Mouse (Mus musculus) limb, embryonic 11.5 days (tissue): Measurements from ENCODE around the gene Znrf1. TPM values are rescaled to one million over a fixed set of nuclear protein-coding genes. Genes with fewer than 3 reads are reported as not detected.
A peak's percentile ranks its signal among the peaks of the same experiment; 100 is the strongest.

Experiments
- ATAC-seq: fragments of 200-750 bp; cut with Nextera tagmentation; 2 replicates; pipeline ENCODE4 v1.8.0; 2017; ENCODE audit warnings: low read depth; ENCODE audit not compliant: insufficient number of reproducible peaks, low FRiP score, low TSS enrichment
- DNase-seq: peaks from one replicate; pipeline ENCODE4 v3.0.0-alpha.2; 2015; ENCODE audit warnings: low spot score
- H3K27ac ChIP-seq: fragments of 300-500 bp; sonication (generic); replicated peaks from 2 replicates; pipeline ENCODE4 v1.5.1; 2014; ENCODE audit warnings: low read depth, mild to moderate bottlenecking, low read length
- H3K27me3 ChIP-seq: fragments of 300-500 bp; sonication (generic); 2 replicates; pipeline ENCODE4 v1.6.1; 2014; ENCODE audit warnings: mild to moderate bottlenecking, low read length, mixed read lengths; ENCODE audit not compliant: control insufficient read depth, insufficient read depth
- H3K36me3 ChIP-seq: fragments of 300-500 bp; sonication (generic); 2 replicates; pipeline ENCODE4 v1.6.1; 2014; ENCODE audit warnings: mild to moderate bottlenecking, low read length, moderate library complexity, mixed read lengths; ENCODE audit not compliant: control insufficient read depth, insufficient read depth
- H3K4me1 ChIP-seq: fragments of 300-500 bp; sonication (generic); 2 replicates; pipeline ENCODE4 v1.6.1; 2014; ENCODE audit warnings: low read length, mixed read lengths; ENCODE audit not compliant: control insufficient read depth, insufficient read depth
- H3K4me2 ChIP-seq: fragments of 300-500 bp; sonication (generic); 2 replicates; pipeline ENCODE4 v1.6.1; 2014; ENCODE audit warnings: low read depth, mild to moderate bottlenecking, moderate library complexity; ENCODE audit not compliant: severe bottlenecking
- H3K4me3 ChIP-seq: fragments of 300-500 bp; sonication (generic); 2 replicates; pipeline ENCODE4 v1.5.1; 2014; ENCODE audit warnings: low read depth, low read length
- H3K9ac ChIP-seq: fragments of 300-500 bp; sonication (generic); 2 replicates; pipeline ENCODE4 v1.6.1; 2014; ENCODE audit warnings: mild to moderate bottlenecking, low read length
- H3K9me3 ChIP-seq: fragments of 300-500 bp; sonication (generic); 2 replicates; pipeline ENCODE4 v1.6.1; 2016; ENCODE audit warnings: low read length; ENCODE audit not compliant: control insufficient read depth
- whole genome bisulfite sequencing: fragments of 180-500 bp; shearing (Covaris S2); extraction: QIAGEN DNeasy Blood & Tissue Kit; methylation state at CpG from one replicate; pipeline ENCODE4 v1.1.7; 2014; 5-methylcytosine and 5-hydroxymethylcytosine counted together
- polyA plus RNA-seq: library from polyadenylated mRNA; unstranded; fragments of >200 nt; fragmentation: Nextera tagmentation; extraction: Ambion mirVana; gene quantifications from 2 replicates; pipeline ENCODE4 v1.2.1, GENCODE M21; 2014

Gene Znrf1
- polyA plus RNA-seq, 1 experiment from 2014 or later: 49.9 TPM

DNA sequence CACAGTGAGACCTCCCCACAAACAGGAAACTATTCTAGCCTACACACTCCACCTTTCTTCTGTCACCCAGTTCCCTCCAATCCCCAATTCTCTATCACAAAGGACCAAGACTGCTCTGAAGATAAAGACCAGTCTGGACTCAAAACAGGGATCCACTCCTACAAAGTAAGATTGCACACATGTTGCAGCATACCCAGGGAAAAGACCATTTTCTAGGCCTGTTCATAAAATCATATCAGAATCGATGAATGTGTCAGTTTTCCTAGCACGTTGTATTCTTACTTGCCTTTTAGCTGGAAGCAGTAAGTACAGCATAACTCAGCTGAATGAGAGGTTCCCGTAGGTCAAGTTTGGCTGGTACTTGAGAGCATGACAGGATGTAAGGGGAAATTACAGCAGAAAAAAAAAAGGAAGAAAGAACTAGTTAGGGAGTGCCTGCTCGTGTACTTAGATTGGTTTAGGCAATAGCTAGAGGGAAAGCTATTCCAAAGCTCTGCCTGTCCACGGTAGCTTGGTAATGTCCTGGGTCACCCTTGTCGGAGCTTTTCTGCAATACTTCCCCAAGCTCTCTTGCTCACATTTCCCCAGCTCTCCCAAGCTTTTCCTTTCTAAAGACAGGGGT, 9.4 kb upstream of the Znrf1 start:
- Histone ChIP-seq H3K4me1 (no peaks in the 10 kb centered on the region), H3K9ac (no peak overlapping the region), H3K9me3 (no peaks in the 10 kb centered on the region), H3K36me3 (no peaks in the 10 kb centered on the region), H3K4me2 (no peak overlapping the region), H3K4me3 (no peak overlapping the region), H3K27me3 (no peaks in the 10 kb centered on the region), H3K27ac (no peak overlapping the region)
- no peak for DNase-seq
- 83% methylated on average over 6 of the region's 6 CpGs for WGBS
- ATAC-seq: no peak

DNA sequence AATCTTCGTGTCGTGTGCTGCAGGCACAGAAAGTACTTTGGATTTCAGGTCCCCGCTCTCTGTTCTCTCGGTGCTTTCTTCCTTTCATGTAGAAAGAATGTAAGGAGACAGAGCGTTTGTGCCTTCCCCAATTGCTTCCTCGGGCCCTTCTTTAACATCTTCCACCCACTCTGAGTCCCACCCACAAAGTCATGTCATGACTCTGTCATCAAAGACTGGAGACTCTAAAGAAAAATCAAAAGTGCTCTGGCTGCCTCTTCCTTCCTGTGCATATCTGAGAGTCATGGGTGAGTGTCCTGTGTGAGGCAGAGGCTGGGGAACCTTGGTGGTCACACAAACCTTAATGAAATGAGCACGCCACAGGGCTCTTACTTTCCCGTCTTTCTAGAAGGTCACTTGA, 8.7 kb upstream of the Znrf1 start:
- Histone ChIP-seq H3K9me3 (no peaks in the 10 kb centered on the region), H3K9ac (no peak overlapping the region), H3K36me3 (no peaks in the 10 kb centered on the region), H3K4me2 (no peak overlapping the region), H3K4me3 (no peak overlapping the region), H3K27me3 (no peaks in the 10 kb centered on the region), H3K4me1 (no peaks in the 10 kb centered on the region), H3K27ac (no peak overlapping the region)
- WGBS: 75% methylated on average over 8 of the region's 8 CpGs
- ATAC-seq (no peak), DNase-seq (no peak)

DNA sequence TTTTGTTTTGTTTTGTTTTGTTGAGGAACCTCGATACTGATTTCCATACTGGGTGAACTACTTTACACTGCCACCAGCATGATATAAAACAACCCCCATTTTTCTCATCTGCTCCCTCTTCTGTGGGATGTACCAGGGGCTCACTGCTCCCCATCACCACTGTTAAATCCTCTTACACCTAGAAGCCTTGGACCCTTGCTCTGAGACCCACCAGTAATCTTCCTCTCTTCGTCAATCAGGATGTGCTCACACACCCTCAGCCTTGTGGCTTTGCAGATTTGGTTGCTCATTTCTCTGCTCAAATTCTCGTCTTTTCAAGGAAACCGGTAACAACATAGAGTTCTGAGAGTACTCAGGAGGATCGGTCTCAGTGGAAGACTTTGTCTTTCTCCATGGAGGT, 7.8 kb upstream of the Znrf1 start:
- Histone ChIP-seq H3K9me3 (no peaks in the 10 kb centered on the region), H3K27ac (no peak overlapping the region), H3K36me3 (no peaks in the 10 kb centered on the region), H3K9ac (no peak overlapping the region), H3K4me3 (no peak overlapping the region), H3K27me3 (no peaks in the 10 kb centered on the region), H3K4me2 (no peak overlapping the region), H3K4me1 (no peaks in the 10 kb centered on the region)
- WGBS: 81% methylated on average over 5 of the region's 5 CpGs
- ATAC-seq (no peak), DNase-seq (no peak)

DNA sequence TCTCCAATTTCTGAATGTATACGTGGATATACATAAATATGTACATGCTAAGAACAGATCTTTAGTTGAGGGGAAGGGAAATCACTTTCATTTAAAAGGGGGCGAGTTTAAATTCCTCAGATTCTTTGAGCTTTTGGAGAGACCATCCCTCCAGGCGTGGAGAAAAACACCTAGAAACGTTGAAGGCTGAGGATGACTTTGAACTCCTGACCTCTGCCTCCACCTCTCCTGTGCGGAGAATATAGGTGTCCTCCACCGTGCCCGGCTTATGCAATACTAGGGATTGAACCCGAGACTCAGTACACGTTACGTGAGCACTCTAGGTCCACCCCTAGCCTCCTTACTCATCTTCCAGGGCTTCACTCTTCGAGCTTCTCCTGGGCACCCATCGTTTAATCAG, 4.7 kb upstream of the Znrf1 start:
- 73% methylated on average over 12 of the region's 12 CpGs for WGBS
- H3K4me3 ChIP-seq: no peak overlapping the region
- H3K36me3 ChIP-seq: no peaks in the 10 kb centered on the region
- no peaks in the 10 kb centered on the region for H3K27me3 ChIP-seq
- no peak overlapping the region for H3K4me2 ChIP-seq
- no peaks in the 10 kb centered on the region for H3K4me1 ChIP-seq
- no peak for DNase-seq
- no peak overlapping the region for H3K27ac ChIP-seq
- H3K9me3 ChIP-seq: no peaks in the 10 kb centered on the region
- H3K9ac ChIP-seq: no peak overlapping the region
- ATAC-seq: no peak

DNA sequence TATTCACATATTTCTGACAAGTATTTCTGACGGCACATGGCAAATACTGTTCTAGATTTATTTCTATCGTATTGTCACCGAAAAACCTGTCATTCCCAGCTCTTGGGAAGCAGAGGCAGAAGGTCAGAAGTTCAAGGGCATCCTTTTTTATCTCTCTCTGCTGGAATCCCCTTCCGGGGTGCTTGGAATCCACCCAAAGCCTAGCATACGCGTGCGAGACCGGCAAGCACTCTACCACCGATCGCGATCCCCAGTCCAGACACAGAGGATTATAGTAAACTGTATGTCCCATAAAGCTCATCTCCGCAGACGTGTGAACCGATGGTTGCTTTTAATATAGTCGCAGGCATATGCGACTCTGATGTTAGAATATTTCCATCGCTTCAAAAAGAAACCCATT, 4.3 kb upstream of the Znrf1 start:
- Histone ChIP-seq H3K4me2 (no peak overlapping the region), H3K27me3 (no peaks in the 10 kb centered on the region), H3K36me3 (no peaks in the 10 kb centered on the region), H3K4me1 (no peaks in the 10 kb centered on the region), H3K27ac (no peak overlapping the region), H3K9ac (no peak overlapping the region), H3K4me3 (no peak overlapping the region), H3K9me3 (no peaks in the 10 kb centered on the region)
- ATAC-seq: no peak
- DNase-seq: no peak
- 90% methylated on average over 17 of the region's 17 CpGs for WGBS

DNA sequence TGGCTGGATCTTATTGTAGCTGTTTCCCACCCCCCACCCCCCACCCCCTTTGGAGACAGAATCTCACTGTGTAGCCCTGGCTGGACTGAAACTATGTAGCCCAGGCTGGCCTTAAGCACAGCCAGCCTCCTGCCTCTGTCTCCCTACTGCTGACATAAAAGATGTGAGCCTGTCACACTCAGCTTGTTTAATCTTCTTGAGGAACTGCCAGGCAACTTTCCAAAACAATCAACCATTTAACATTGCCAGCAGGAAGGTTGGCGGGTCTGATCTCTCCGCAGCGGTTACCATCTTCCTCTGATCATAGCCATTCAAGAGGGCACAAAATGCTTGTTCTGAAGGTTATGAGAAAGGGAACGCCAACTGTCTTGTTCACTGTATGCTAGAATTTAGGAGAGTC, 2.4 kb upstream of the Znrf1 start:
- DNase-seq (no peak), ATAC-seq (no peak)
- Histone ChIP-seq H3K27me3 (no peaks in the 10 kb centered on the region), H3K27ac (no peak overlapping the region), H3K9ac (no peak overlapping the region), H3K9me3 (no peaks in the 10 kb centered on the region), H3K36me3 (no peaks in the 10 kb centered on the region), H3K4me1 (no peaks in the 10 kb centered on the region), H3K4me2 (no peak overlapping the region), H3K4me3 (no peak overlapping the region)
- WGBS: 89% methylated on average over 4 of the region's 4 CpGs

DNA sequence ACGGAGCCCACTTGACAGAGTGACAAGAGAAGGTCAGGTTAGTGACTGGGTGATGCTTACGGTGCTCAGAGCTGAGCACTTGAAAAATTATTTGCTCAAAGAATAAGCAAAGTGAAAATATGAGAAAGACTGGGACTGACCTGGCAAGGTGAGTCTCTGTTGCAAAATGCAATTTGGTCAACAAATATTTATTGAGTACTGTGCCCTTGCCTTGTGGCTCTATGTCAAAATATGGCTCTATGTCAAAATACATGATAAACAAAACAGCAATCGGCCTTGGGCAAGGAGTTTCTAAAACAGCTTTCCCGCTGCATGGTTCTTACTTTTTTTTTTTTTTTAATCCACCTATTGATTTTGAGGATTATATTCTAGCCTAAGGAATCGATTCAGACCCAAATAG, 406 bp upstream of the Znrf1 start:
- no peak for DNase-seq
- no peaks in the 10 kb centered on the region for H3K27me3 ChIP-seq
- H3K4me3 ChIP-seq: peak overlapping the region; percentile 99; the same call in 1 of the 2 replicates
- peak overlapping the region; percentile 74 for H3K4me2 ChIP-seq
- H3K9ac ChIP-seq: no peak overlapping the region
- 50% methylated on average over 5 of the region's 5 CpGs for WGBS
- no peak overlapping the region for H3K27ac ChIP-seq
- no peak for ATAC-seq
- no peaks in the 10 kb centered on the region for H3K9me3 ChIP-seq
- H3K36me3 ChIP-seq: no peaks in the 10 kb centered on the region
- H3K4me1 ChIP-seq: peaks cover 8% of the 10 kb centered on the region; the same call in 1 of the 2 replicates

DNA sequence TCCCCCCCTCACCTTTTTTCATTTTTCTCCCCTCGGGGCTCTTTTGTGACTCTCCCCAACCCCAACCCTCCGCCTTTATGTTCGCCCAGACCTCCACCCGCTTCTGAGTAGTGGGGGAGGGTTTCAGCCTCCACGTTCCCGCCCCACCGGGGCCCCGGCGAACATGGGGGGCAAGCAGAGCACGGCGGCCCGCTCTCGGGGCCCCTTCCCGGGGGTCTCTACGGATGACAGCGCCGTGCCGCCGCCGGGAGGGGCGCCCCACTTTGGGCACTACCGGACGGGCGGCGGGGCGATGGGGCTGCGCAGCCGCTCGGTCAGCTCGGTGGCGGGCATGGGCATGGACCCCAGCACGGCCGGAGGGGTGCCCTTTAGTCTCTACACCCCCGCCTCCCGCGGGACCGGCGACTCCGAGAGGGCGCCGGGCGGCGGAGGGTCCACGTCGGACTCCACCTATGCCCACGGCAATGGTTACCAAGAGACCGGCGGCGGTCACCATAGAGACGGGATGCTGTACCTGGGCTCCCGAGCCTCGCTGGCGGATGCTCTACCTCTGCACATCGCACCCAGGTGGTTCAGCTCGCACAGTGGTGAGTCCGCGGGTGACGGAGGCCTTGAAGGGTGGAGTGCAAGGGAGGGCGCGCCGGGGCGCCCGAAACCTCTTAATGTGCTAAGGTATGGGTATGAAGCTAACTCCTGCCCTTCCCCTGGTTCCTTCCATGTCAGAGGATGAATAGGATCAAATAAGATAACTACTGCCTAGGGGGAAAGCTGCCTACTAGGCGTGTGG, 1.3 kb downstream of the Znrf1 start:
- Histone ChIP-seq H3K9me3 (no peaks in the 10 kb centered on the region), H3K36me3 (no peaks in the 10 kb centered on the region), H3K27ac (peak overlapping the region; percentile 89), H3K4me3 (peak overlapping the region; percentile 99), H3K9ac (peak overlapping the region; percentile 98), H3K4me1 (peaks cover 12% of the 10 kb centered on the region; the same call in 1 of the 2 replicates), H3K27me3 (no peaks in the 10 kb centered on the region), H3K4me2 (peak overlapping the region; percentile 74)
- DNase-seq (peak; percentile 67), ATAC-seq (peak; percentile 56)
- WGBS: 1% methylated on average over 52 of the region's 64 CpGs
